Mouse (Mus musculus) activated CD4-positive, CD25-positive, alpha-beta regulatory T cell, adult 4 months (primary cell): ENCODE results near the gene Dnajc7. TPM values are rescaled to one million over a fixed set of nuclear protein-coding genes. Genes with fewer than 3 reads are reported as not detected.
"Not testable (repeated sequence)": the region's sequence is repeated elsewhere in the genome, so short reads cannot be mapped to it uniquely, and the experiment has no call there.

Experiments used
- ATAC-seq: one replicate; pipeline ENCODE4 v1.8.0; 2017
- polyA plus RNA-seq, 2 experiments: library from polyadenylated mRNA; unstranded; fragments of 100-300 nt; shearing (Covaris generic); gene quantifications; one replicate each; pipeline ENCODE4 v1.2.1; 2017

Gene Dnajc7
- polyA plus RNA-seq, 2 experiments from 2014 or later, result 237 to 338 TPM

DNA sequence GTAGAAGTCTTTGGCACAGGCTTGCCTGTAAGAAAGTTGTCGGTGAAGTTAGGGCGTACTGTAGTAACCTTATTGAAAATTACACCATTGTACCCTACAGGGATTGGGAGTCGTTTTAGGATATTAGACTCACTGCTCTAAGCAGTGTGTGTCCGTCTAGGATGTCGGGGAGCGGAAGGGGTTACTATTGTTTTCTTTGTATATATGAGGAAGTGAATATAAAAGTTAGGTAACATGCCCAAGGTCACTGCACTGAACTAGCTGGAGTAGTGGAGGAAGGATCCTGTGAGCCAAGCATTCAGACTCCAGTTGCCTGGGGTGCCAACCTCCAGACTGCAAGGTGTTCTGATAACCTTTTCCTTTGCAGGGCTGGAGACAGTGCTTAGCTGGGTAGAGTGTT lies 73.0 kb downstream of the Dnajc7 start:
- no peak for ATAC-seq

DNA sequence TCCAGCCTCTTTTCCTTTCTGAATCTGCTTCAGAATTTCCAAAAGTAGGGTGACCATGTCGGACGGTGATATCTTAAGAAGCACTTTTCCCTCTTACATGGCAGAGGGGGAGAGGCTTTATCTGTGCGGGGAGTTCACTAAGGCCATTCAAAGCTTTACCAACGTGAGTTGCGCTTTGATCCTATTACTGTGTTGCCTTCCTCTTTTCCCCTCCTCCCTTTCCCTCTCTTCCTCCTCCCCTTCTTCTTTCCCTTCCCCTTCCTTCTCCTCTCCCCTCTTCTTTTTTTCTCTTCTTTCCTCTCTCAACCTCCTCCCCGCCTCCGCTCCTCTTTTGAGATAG lies 74.3 kb downstream of the Dnajc7 start:
- ATAC-seq, result peak; percentile 32

DNA sequence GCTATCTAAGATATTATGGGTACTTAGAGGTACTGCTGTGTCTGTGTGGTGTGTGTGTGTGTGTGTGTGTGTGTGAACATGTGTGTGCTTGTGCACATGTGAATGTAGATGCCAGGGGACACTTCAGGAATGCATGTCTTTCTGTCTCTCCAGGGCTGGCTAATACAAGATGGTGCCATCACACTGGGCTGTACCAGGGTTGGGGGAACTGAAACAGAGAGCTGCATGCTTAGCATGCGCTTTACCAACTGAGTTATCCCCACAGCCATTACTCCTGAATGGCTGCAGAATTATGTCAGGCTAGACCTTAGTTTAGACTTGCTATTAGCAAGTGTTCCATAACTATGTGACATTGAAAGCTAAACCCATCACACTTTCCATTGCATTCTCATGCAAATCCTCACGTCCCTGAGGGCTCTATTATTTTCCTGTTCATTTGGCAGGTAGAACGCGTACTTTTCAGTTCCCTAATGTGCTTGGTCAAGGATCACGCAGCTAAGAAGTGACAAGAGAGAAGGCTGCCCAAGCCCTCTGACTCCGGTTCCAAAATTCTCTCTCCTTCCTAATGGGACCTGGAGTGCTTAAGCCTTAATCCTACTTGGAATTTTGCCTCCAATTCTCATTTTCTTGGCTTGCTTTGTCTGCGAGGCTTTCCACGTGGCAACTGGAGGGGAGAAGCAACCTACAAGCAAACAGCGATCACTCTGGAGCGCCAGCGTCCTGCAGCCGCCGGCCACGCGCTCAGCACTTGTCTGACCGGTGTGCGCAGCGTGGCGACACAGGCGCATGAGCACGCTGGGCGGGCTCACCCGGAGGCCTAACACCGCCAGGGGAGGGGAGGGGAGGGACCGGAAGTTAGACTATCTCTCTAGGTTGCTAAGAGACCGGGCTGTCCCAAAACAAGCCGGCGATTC lies 74.9 kb downstream of the Dnajc7 start, which contains the start of gene Ttc25:
Gene Ttc25 (plus strand): TSS at position 776 of the 914 bp plus-strand sequence.
- ATAC-seq, result peak; percentile 91

DNA sequence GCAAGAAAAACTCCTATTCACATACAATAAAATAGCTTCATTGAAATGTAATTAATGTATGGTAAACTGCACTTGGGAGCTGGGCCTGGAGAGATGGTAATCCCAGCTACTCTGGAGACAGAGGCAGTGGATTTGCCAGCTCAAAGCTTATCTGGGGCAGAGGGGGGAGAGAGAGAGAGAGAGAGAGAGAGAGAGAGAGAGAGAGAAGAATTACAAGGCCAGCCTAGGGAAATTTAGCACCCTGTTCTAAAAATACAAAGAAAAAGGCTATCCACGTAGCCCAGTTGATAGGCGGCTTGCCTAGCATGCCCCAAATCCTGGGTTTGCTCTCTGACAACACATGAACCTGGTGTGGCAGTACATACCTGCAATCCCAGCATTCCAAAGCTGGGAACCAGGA lies 78.4 kb downstream of the Dnajc7 start:
- no peak for ATAC-seq

DNA sequence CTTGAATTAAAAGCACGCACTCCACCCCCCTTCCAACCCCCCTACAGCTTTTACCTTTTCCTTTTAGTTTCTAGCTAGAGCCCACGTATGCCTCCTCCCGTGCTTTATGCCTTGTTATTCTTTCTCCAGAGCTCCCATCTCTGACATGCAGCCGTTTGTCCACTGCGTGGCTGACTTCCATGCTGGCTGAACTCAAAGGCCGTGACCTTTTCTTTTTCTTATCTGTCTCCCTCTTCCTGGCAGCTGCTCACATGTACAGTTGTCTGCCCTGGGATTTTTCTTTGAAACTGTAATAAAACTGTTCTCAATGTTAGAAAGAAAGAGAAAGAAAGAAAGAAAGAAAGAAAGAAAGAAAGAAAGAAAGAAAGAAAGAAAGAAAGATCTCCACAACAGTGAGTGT lies 79.0 kb downstream of the Dnajc7 start:
- no peak for ATAC-seq

DNA sequence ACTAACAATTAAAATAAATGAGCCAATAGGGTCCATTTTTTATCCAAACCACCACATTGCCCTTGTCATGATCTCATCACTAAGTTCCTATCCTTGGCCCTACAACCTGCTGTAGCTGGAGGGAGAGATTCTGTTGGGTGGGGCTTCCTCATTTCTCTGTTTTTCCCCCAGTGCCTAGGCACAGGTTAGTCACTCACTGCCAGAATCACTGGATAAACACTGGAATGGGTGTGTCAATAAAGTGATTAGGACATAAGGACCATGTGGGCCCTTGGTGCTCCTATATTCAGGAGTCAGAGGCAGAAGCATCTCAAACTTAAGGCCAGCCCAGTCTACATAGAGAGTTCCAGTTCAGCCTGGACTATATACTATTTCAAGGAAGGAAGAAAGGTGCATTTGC lies 83.5 kb downstream of the Dnajc7 start:
- no peak for ATAC-seq

DNA sequence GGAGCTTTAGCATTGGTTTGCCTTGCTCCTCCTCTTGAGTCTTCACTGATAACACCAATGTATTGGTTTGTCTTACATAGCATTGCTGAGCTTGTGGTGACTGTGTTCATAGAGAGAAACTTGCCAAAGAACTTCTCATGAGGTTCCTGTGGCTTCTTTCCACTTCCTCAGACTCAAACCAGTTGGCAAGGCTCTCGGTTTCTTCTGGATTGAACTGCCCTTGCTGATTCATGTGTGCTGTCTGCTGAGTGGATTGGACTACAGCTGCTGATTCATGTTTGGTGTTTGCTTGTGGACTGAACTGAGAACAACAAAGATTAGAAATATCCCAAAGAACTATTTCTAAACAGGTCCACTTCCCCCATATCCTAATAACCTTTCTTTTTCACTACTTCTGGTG lies 84.0 kb downstream of the Dnajc7 start:
- ATAC-seq, result no peak

DNA sequence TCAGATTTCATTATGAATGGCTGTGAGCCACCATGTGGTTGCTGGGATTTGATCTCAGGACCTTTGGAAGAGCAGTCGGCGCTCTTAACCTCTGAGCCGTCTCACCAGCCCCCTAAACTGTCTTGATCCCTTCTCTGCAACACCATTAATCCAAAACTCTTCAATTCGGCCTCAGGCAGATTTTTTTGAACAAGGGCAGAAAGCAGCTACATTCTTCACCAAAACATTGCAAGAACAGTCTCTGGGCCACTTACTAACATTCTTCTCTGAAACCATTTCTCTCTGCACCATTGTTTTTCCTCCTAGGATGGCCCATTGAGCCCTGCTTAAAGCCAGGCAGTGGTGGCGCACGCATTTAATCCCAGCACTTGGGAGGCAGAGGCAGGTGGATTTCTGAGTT lies 85.1 kb downstream of the Dnajc7 start:
- ATAC-seq, result not testable (repeated sequence)

DNA sequence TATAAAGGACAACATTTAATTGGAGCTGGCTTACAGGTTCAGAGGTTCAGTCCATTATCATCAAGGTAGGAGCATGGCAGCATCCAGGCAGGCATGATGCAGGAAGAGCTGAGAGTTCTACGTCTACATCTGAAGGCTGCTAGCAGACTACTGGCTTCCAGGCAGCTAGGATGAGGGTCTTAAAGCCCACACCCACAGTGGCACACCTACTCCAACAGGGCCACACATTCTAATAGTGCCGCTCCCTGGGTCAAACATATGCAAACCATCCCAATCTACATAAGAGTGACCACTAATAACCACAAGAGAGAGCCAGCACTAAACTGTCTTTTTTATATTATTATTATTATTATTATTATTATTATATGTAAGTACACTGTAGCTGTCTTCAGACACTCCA lies 85.6 kb downstream of the Dnajc7 start:
- not testable (repeated sequence) for ATAC-seq

DNA sequence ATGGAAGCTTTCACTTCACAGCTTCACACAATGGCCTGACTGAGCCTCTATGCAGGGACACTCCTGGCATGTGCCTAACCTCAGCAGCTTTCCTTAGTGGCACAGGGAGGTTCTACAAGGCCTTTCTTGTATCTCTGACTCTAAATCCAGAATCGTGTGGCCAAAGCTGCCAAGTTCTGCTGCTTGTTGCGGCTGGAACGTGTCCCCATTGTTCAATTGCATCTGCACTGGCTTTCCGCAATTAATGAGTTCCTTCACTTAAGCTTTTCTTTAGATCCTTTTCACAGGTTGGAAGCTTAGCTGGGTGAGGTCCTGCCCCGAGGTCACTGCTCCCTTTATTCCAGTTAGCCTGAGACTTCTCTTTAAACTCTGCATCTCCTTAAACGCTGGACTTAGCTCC lies 86.1 kb downstream of the Dnajc7 start:
- ATAC-seq, result no peak

Other genes starting within 250 kb of the Dnajc7 start
- 1 to 10 TPM in 1 of 2 experiments, under 1 TPM in 1; 0.19 to 1.5 TPM for gene Jup, start 222.4 kb downstream of the Dnajc7 start, polyA plus RNA-seq
- not detected for gene P3h4, start 205.3 kb downstream of the Dnajc7 start, polyA plus RNA-seq
- gene Fkbp10, start 204.5 kb downstream of the Dnajc7 start, polyA plus RNA-seq, result not detected
- 100 to 1,000 TPM; 118 to 125 TPM for gene Nt5c3b, start 178.4 kb downstream of the Dnajc7 start, polyA plus RNA-seq
- not detected for gene Klhl10, start 178.3 kb downstream of the Dnajc7 start, polyA plus RNA-seq
- gene Klhl11, start 147.4 kb downstream of the Dnajc7 start, polyA plus RNA-seq, result 1 to 10 TPM; 1.9 to 2.1 TPM
- 10 to 100 TPM; 57.2 to 76.7 TPM for gene Acly, start 92.2 kb downstream of the Dnajc7 start, polyA plus RNA-seq
- gene Ttc25, start 74.6 kb downstream of the Dnajc7 start, polyA plus RNA-seq, result under 1 TPM in 1 of 2 experiments, not detected in 1; 0.15 TPM
- 100 to 1,000 TPM; 181 to 201 TPM for gene Cnp, start 45.3 kb downstream of the Dnajc7 start, polyA plus RNA-seq
- 10 to 100 TPM; 28.2 to 28.8 TPM for gene Nkiras2, start 924 bp downstream of the Dnajc7 start, polyA plus RNA-seq
- under 1 TPM in 1 of 2 experiments, not detected in 1; 0.17 TPM for gene Zfp385c, start 72.3 kb upstream of the Dnajc7 start, polyA plus RNA-seq
- 10 to 100 TPM; 25.3 to 42.0 TPM for gene Dhx58, start 84.1 kb upstream of the Dnajc7 start, polyA plus RNA-seq
- 10 to 100 TPM; 11.2 to 13.3 TPM for gene Kat2a, start 92.3 kb upstream of the Dnajc7 start, polyA plus RNA-seq
- under 1 TPM; 0.70 to 0.78 TPM for gene Hspb9, start 93.7 kb upstream of the Dnajc7 start, polyA plus RNA-seq
- 10 to 100 TPM; 29.0 to 44.1 TPM for gene Rab5c, start 118.0 kb upstream of the Dnajc7 start, polyA plus RNA-seq
- gene Kcnh4, start 139.8 kb upstream of the Dnajc7 start, polyA plus RNA-seq, result under 1 TPM; 0.11 to 0.34 TPM
- not detected for gene Hcrt, start 142.8 kb upstream of the Dnajc7 start, polyA plus RNA-seq
- gene Ghdc, start 150.8 kb upstream of the Dnajc7 start, polyA plus RNA-seq, result 1 to 10 TPM; 3.2 to 5.3 TPM
- 10 to 100 TPM; 27.8 to 37.2 TPM for gene Stat5b, start 230.6 kb upstream of the Dnajc7 start, polyA plus RNA-seq
- gene Stat5a, start 239.2 kb upstream of the Dnajc7 start, polyA plus RNA-seq, result 10 to 100 TPM; 23.8 to 37.0 TPM